Mouse (Mus musculus): Measurements from ENCODE around the gene Lsm2. TPM values are rescaled to one million over a fixed set of nuclear protein-coding genes. Genes with fewer than 3 reads are reported as not detected.
"Not testable (repeated sequence)": the region's sequence is repeated elsewhere in the genome, so short reads cannot be mapped to it uniquely, and the experiment has no call there.

Lsm2 gene
- polyA plus RNA-seq, 1 experiment: 133 TPM

GRCm38 (mm10) chr17:34996411-34997141 is 14.9 kb downstream of the Lsm2 start:
- Histone ChIP-seq H3K79me2 (ENCODE audit: control insufficient read depth, insufficient read depth) (peaks cover 43% of the 10 kb centered on the region), H3K36me3 (ENCODE audit: control insufficient read depth, insufficient read depth) (peaks cover 31% of the 10 kb centered on the region), H3K4me3 (ENCODE audit: insufficient read depth, poor library complexity, severe bottlenecking) (no peak overlapping the region)

GRCm38 (mm10) chr17:34997142-34997483 is 15.5 kb downstream of the Lsm2 start:
- TF ChIP-seq FOSL1 (IDR thresholded peaks at IDR 0.05; ENCODE audit: insufficient read depth, low read length, poor library complexity, severe bottlenecking) (no peak), MYOG (IDR thresholded peaks at IDR 0.05; ENCODE audit: control insufficient read depth, extremely low read depth, insufficient read length) (no peak), MYOD1 (IDR thresholded peaks at IDR 0.05; ENCODE audit: control insufficient read depth, insufficient read length, low read depth) (no peak)
- Histone ChIP-seq H3K4me3 (ENCODE audit: insufficient read depth, poor library complexity, severe bottlenecking) (no peak overlapping the region), H3K79me2 (ENCODE audit: control insufficient read depth, insufficient read depth) (peaks cover 48% of the 10 kb centered on the region), H3K27me3 (ENCODE audit: control insufficient read depth, insufficient read depth, insufficient read length) (no peaks in the 10 kb centered on the region), H3K36me3 (ENCODE audit: control insufficient read depth, insufficient read depth) (peaks cover 27% of the 10 kb centered on the region), H3K79me3 (ENCODE audit: low read depth) (peaks cover 33% of the 10 kb centered on the region), H3ac (ENCODE audit: control insufficient read depth, insufficient read length, low read depth) (no peak overlapping the region)

More at GRCm38 (mm10) chr17:34996411-34997141, 14.9 kb downstream of the Lsm2 start:
- no peak for TF ChIP-seq USF1 (IDR thresholded peaks at IDR 0.05; ENCODE audit: low read depth)
- TF ChIP-seq MYOG (IDR thresholded peaks at IDR 0.05; ENCODE audit: control insufficient read depth, extremely low read depth, insufficient read length): no peak
- no peak for TF ChIP-seq MAX (IDR thresholded peaks at IDR 0.05)
- no peak for TF ChIP-seq FOSL1 (IDR thresholded peaks at IDR 0.05; ENCODE audit: insufficient read depth, low read length, poor library complexity, severe bottlenecking)
- no peak for TF ChIP-seq MYOD1 (IDR thresholded peaks at IDR 0.05; ENCODE audit: control insufficient read depth, insufficient read length, low read depth)
- no peak for TF ChIP-seq CEBPB (IDR thresholded peaks at IDR 0.05; ENCODE audit: low read depth)
- no peak for TF ChIP-seq CTCF (IDR thresholded peaks at IDR 0.05; ENCODE audit: control insufficient read depth, insufficient read depth, insufficient read length)
- no peaks in the 10 kb centered on the region for H3K27me3 ChIP-seq (ENCODE audit: control insufficient read depth, insufficient read depth, insufficient read length)
- H3K79me3 ChIP-seq (ENCODE audit: low read depth): peaks cover 27% of the 10 kb centered on the region
- no peak overlapping the region for H3ac ChIP-seq (ENCODE audit: control insufficient read depth, insufficient read length, low read depth)

GRCm38 (mm10) chr17:34998526-34999430 is 17.1 kb downstream of the Lsm2 start:
- Histone ChIP-seq H3ac (ENCODE audit: control insufficient read depth, insufficient read length, low read depth) (no peak overlapping the region), H3K4me3 (ENCODE audit: insufficient read depth, poor library complexity, severe bottlenecking) (peak overlapping the region; percentile 52), H3K36me3 (ENCODE audit: control insufficient read depth, insufficient read depth) (peaks cover 24% of the 10 kb centered on the region), H3K79me3 (ENCODE audit: low read depth) (peaks cover 49% of the 10 kb centered on the region), H3K27me3 (ENCODE audit: control insufficient read depth, insufficient read depth, insufficient read length) (no peaks in the 10 kb centered on the region), H3K79me2 (ENCODE audit: control insufficient read depth, insufficient read depth) (peaks cover 65% of the 10 kb centered on the region)
- TF ChIP-seq CTCF (IDR thresholded peaks at IDR 0.05; ENCODE audit: control insufficient read depth, insufficient read depth, insufficient read length): no peak
- no peak for TF ChIP-seq FOSL1 (IDR thresholded peaks at IDR 0.05; ENCODE audit: insufficient read depth, low read length, poor library complexity, severe bottlenecking)
- no peak for TF ChIP-seq MYOG (IDR thresholded peaks at IDR 0.05; ENCODE audit: control insufficient read depth, extremely low read depth, insufficient read length)
- TF ChIP-seq MYOD1 (IDR thresholded peaks at IDR 0.05; ENCODE audit: control insufficient read depth, insufficient read length, low read depth): no peak
- no peak for TF ChIP-seq CEBPB (IDR thresholded peaks at IDR 0.05; ENCODE audit: low read depth)
- no peak for TF ChIP-seq USF1 (IDR thresholded peaks at IDR 0.05; ENCODE audit: low read depth)
- no peak for TF ChIP-seq MAX (IDR thresholded peaks at IDR 0.05)

- not testable (repeated sequence) for H3K27me3 ChIP-seq (ENCODE audit: control insufficient read depth, insufficient read depth, insufficient read length)
- peak; percentile 84 for TF ChIP-seq USF1 (IDR thresholded peaks at IDR 0.05; ENCODE audit: low read depth)
- Histone ChIP-seq H3K79me3 (ENCODE audit: low read depth) (peaks cover 61% of the 10 kb centered on the region), H3K36me3 (ENCODE audit: control insufficient read depth, insufficient read depth) (peaks cover 36% of the 10 kb centered on the region), H3K4me3 (ENCODE audit: insufficient read depth, poor library complexity, severe bottlenecking) (peak overlapping the region; percentile 83), H3K79me2 (ENCODE audit: control insufficient read depth, insufficient read depth) (peaks cover 78% of the 10 kb centered on the region), H3ac (ENCODE audit: control insufficient read depth, insufficient read length, low read depth) (peak overlapping the region; percentile 99)
Observed at GRCm38 (mm10) chr17:34999871-35000716, 18.4 kb downstream of the Lsm2 start.

- H3K4me3 ChIP-seq (ENCODE audit: insufficient read depth, poor library complexity, severe bottlenecking): peak within 1 kb of the TSS; percentile 83
- H3ac ChIP-seq (ENCODE audit: control insufficient read depth, insufficient read length, low read depth): peak within 1 kb of the TSS; percentile 99
- no peaks in the 10 kb centered on the region for H3K27me3 ChIP-seq (ENCODE audit: control insufficient read depth, insufficient read depth, insufficient read length)
- peaks cover 86% of the 10 kb centered on the region for H3K79me2 ChIP-seq (ENCODE audit: control insufficient read depth, insufficient read depth)
- peaks cover 43% of the 10 kb centered on the region for H3K36me3 ChIP-seq (ENCODE audit: control insufficient read depth, insufficient read depth)
- peaks cover 69% of the 10 kb centered on the region for H3K79me3 ChIP-seq (ENCODE audit: low read depth)
- TF ChIP-seq MAX (IDR thresholded peaks at IDR 0.05) (peak; percentile 99), MYOG (IDR thresholded peaks at IDR 0.05; ENCODE audit: control insufficient read depth, extremely low read depth, insufficient read length) (no peak), MYOD1 (IDR thresholded peaks at IDR 0.05; ENCODE audit: control insufficient read depth, insufficient read length, low read depth) (no peak), USF1 (IDR thresholded peaks at IDR 0.05; ENCODE audit: low read depth) (peak; percentile 6), CEBPB (IDR thresholded peaks at IDR 0.05; ENCODE audit: low read depth) (no peak)
Observed at GRCm38 (mm10) chr17:35000717-35001451, 19.2 kb downstream of the Lsm2 start, which contains the start of gene Vars. Vars (plus strand) TSS chr17:35000987.

All from C2C12 (cell line).